Mouse (Mus musculus) CD4-positive, CD25-positive, alpha-beta regulatory T cell, adult 2 months (primary cell): ENCODE data around the gene Tepsin.

Source experiments
- DNase-seq: peaks from one replicate; pipeline ENCODE4 v3.0.0-alpha.2; 2012; ENCODE audit warnings: low read depth, low spot score

Gene Tepsin

GRCm38 (mm10) chr11:120098588-120099511, at the start of gene Tepsin, which contains the start of gene Ndufaf8:
Tepsin (minus strand) TSS chr11:120098731.
Ndufaf8 (plus strand) TSS chr11:120098928.
- peak; percentile 98 for DNase-seq

- DNase-seq, result no peak
These were observed 45.4 kb upstream of the Tepsin start for GRCm38 (mm10) chr11:120143708-120144497.

- peak; percentile 52 for DNase-seq
These were observed 44.1 kb upstream of the Tepsin start for GRCm38 (mm10) chr11:120142601-120143051.

GRCm38 (mm10) chr11:120140255-120140654, 41.7 kb upstream of the Tepsin start:
- no peak for DNase-seq

GRCm38 (mm10) chr11:120139309-120139731, 40.8 kb upstream of the Tepsin start:
- DNase-seq, result peak; percentile 34

- DNase-seq, result no peak
These were observed 39.1 kb upstream of the Tepsin start for GRCm38 (mm10) chr11:120137625-120138004.

- DNase-seq, result no peak
These were observed 38.5 kb upstream of the Tepsin start for GRCm38 (mm10) chr11:120136796-120137624.

- no peak for DNase-seq
These were observed 37.7 kb upstream of the Tepsin start for GRCm38 (mm10) chr11:120136195-120136594.

GRCm38 (mm10) chr11:120134847-120135530, 36.5 kb upstream of the Tepsin start:
- DNase-seq, result no peak

GRCm38 (mm10) chr11:120134148-120134547, 35.6 kb upstream of the Tepsin start:
- no peak for DNase-seq

- DNase-seq, result no peak
These were observed 30.8 kb upstream of the Tepsin start for GRCm38 (mm10) chr11:120129281-120129680.

- no peak for DNase-seq
These were observed 28.3 kb upstream of the Tepsin start for GRCm38 (mm10) chr11:120126845-120127244.

- no peak for DNase-seq
These were observed 23.6 kb upstream of the Tepsin start for GRCm38 (mm10) chr11:120122126-120122525.

- peak; percentile 50 for DNase-seq
These were observed 22.3 kb upstream of the Tepsin start for GRCm38 (mm10) chr11:120120642-120121420.

- DNase-seq, result no peak
These were observed 21.5 kb upstream of the Tepsin start for GRCm38 (mm10) chr11:120119936-120120541.

GRCm38 (mm10) chr11:120119108-120119507, 20.6 kb upstream of the Tepsin start:
- no peak for DNase-seq

- no peak for DNase-seq
These were observed 19.1 kb upstream of the Tepsin start for GRCm38 (mm10) chr11:120117626-120118025.

GRCm38 (mm10) chr11:120114488-120115215, 16.1 kb upstream of the Tepsin start:
- DNase-seq, result no peak

- no peak for DNase-seq
These were observed 13.6 kb upstream of the Tepsin start for GRCm38 (mm10) chr11:120112136-120112535.
